Mouse (Mus musculus): ENCODE measurements around the gene Prkca.

GRCm38 (mm10) chr11:108248218-108249046 lies 95.3 kb downstream of the Prkca start:
- TF ChIP-seq ZNF384 (IDR thresholded peaks at IDR 0.05; ENCODE audit: low read depth, low read length): no peak
- TF ChIP-seq ZC3H11A (IDR thresholded peaks at IDR 0.05; ENCODE audit: borderline replicate concordance, low read depth, low read length): no peak
- TF ChIP-seq CHD2 (IDR thresholded peaks at IDR 0.05; ENCODE audit: low read depth, low read length): no peak
- no peak for TF ChIP-seq HCFC1 (IDR thresholded peaks at IDR 0.05; ENCODE audit: borderline replicate concordance, insufficient read depth, low read length)
